Mouse (Mus musculus): ENCODE measurements at regions not wholly inside any gene's neighbourhood (a gene's known extent, or its start where the extent isn't known, plus 50 kb on each side); places are given as distances from the start of the nearest gene placed in this dataset.

GRCm38 (mm10) chr1:185662336-185662735, 207.7 kb downstream of the Slc30a10 start:
- Histone ChIP-seq H3K27me3 (ENCODE audit: control insufficient read depth, insufficient read depth, low read length) (no peaks in the 10 kb centered on the region), H3K4me3 (ENCODE audit: insufficient read depth, low read depth, low read length) (no peak overlapping the region), H3K36me3 (ENCODE audit: control insufficient read depth, insufficient read depth, low read length) (no peaks in the 10 kb centered on the region), H3K79me2 (ENCODE audit: control insufficient read depth, insufficient read depth, low read length) (no peaks in the 10 kb centered on the region), H3K4me1 (ENCODE audit: control insufficient read depth, insufficient read depth, low read length) (no peaks in the 10 kb centered on the region), H3K27ac (replicated peaks; ENCODE audit: insufficient read depth, low read depth, low read length) (no peak overlapping the region), H3K9ac (ENCODE audit: low read depth, low read length) (no peak overlapping the region)
- peak; percentile 5 for DNase-seq (ENCODE audit: extremely low read depth, low read depth, low spot score)
- TF ChIP-seq POLR2A (IDR thresholded peaks at IDR 0.05; ENCODE audit: extremely low read depth, insufficient read depth, low read length) (no peak), CTCF (IDR thresholded peaks at IDR 0.05; ENCODE audit: low read depth, low read length) (no peak)
- WGBS = 71% methylated on average over 3 of the region's 3 CpGs

DNA sequence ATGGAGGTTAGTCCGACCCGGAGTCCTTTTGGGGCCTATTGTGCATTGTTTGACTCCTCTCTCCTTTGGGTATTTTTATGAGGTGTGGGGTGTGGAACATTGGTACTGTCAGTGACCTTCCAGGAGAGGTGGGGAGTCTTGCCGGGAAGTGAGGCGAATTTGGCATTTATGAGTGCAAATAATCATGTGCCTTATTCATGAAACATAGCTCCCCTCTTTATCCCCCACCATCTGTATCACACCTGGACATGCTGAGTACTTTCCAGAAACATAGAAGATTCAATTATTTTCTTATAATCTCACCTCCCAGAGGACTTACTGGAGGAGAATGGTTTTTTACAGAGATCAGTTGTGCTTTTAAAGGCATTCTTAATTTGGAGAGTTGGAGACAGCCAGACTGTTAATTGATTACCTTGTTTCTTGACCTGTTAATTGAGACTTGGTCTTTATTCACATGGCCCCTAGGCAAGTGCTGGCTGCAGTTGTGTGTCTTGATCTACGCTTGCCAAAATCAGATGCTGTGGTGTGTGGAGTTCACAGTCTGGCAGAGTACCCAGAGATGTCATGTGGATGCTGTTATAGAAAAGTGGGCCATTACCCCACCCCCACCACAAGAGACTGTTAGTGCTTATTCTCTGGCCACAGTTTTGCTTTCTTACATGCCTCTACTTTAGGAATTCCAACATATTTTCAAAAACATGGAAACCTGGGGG, 215.5 kb downstream of the Slc30a10 start:
- no peak for DNase-seq (ENCODE audit: extremely low read depth, low read depth, low spot score)
- 89% methylated on average over 5 of the region's 5 CpGs for WGBS
- no peaks in the 10 kb centered on the region for H3K27me3 ChIP-seq (ENCODE audit: control insufficient read depth, insufficient read depth, low read length)
- TF ChIP-seq POLR2A (IDR thresholded peaks at IDR 0.05; ENCODE audit: extremely low read depth, insufficient read depth, low read length) = no peak
- no peak for TF ChIP-seq CTCF (IDR thresholded peaks at IDR 0.05; ENCODE audit: low read depth, low read length)
- no peaks in the 10 kb centered on the region for H3K4me1 ChIP-seq (ENCODE audit: control insufficient read depth, insufficient read depth, low read length)
- no peak overlapping the region for H3K9ac ChIP-seq (ENCODE audit: low read depth, low read length)
- no peak overlapping the region for H3K27ac ChIP-seq (replicated peaks; ENCODE audit: insufficient read depth, low read depth, low read length)
- H3K4me3 ChIP-seq (ENCODE audit: insufficient read depth, low read depth, low read length) = no peak overlapping the region
- H3K79me2 ChIP-seq (ENCODE audit: control insufficient read depth, insufficient read depth, low read length) = no peaks in the 10 kb centered on the region
- H3K36me3 ChIP-seq (ENCODE audit: control insufficient read depth, insufficient read depth, low read length) = no peaks in the 10 kb centered on the region

DNA sequence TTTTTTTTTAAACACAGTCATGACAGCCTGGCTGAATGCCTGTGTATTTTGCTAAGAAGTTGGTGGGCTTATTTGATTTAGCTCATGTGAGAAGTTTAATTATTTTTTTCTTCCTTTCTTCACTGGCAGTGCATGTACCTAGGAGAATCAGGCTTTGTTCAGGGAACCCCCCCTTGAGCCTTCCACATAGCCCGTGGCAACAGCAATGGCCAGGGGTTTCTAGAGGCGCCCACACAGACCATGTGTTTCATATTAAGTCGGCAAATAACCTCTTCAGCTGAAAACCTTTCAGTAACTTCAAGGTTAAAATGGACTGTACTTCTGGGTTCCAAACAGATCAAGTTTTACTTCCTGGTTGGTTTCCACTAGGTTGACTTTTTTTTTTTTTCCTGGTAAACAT, 218.3 kb downstream of the Slc30a10 start:
- WGBS = 83% methylated on average over 3 of the region's 3 CpGs
- no peaks in the 10 kb centered on the region for H3K27me3 ChIP-seq (ENCODE audit: control insufficient read depth, insufficient read depth, low read length)
- H3K27ac ChIP-seq (replicated peaks; ENCODE audit: insufficient read depth, low read depth, low read length) = no peak overlapping the region
- no peak for TF ChIP-seq POLR2A (IDR thresholded peaks at IDR 0.05; ENCODE audit: extremely low read depth, insufficient read depth, low read length)
- no peak for TF ChIP-seq CTCF (IDR thresholded peaks at IDR 0.05; ENCODE audit: low read depth, low read length)
- H3K4me3 ChIP-seq (ENCODE audit: insufficient read depth, low read depth, low read length) = no peak overlapping the region
- H3K79me2 ChIP-seq (ENCODE audit: control insufficient read depth, insufficient read depth, low read length) = no peaks in the 10 kb centered on the region
- no peaks in the 10 kb centered on the region for H3K36me3 ChIP-seq (ENCODE audit: control insufficient read depth, insufficient read depth, low read length)
- H3K9ac ChIP-seq (ENCODE audit: low read depth, low read length) = no peak overlapping the region
- no peaks in the 10 kb centered on the region for H3K4me1 ChIP-seq (ENCODE audit: control insufficient read depth, insufficient read depth, low read length)
- no peak for DNase-seq (ENCODE audit: extremely low read depth, low read depth, low spot score)

GRCm38 (mm10) chr1:185675674-185676420, 221.2 kb downstream of the Slc30a10 start:
- H3K79me2 ChIP-seq (ENCODE audit: control insufficient read depth, insufficient read depth, low read length) = no peaks in the 10 kb centered on the region
- TF ChIP-seq CTCF (IDR thresholded peaks at IDR 0.05; ENCODE audit: low read depth, low read length) = no peak
- TF ChIP-seq POLR2A (IDR thresholded peaks at IDR 0.05; ENCODE audit: extremely low read depth, insufficient read depth, low read length) = no peak
- no peak overlapping the region for H3K27ac ChIP-seq (replicated peaks; ENCODE audit: insufficient read depth, low read depth, low read length)
- WGBS = 68% methylated on average over 11 of the region's 11 CpGs
- DNase-seq (ENCODE audit: extremely low read depth, low read depth, low spot score) = no peak
- H3K9ac ChIP-seq (ENCODE audit: low read depth, low read length) = no peak overlapping the region
- H3K36me3 ChIP-seq (ENCODE audit: control insufficient read depth, insufficient read depth, low read length) = no peaks in the 10 kb centered on the region
- H3K27me3 ChIP-seq (ENCODE audit: control insufficient read depth, insufficient read depth, low read length) = no peaks in the 10 kb centered on the region
- no peak overlapping the region for H3K4me3 ChIP-seq (ENCODE audit: insufficient read depth, low read depth, low read length)
- no peaks in the 10 kb centered on the region for H3K4me1 ChIP-seq (ENCODE audit: control insufficient read depth, insufficient read depth, low read length)

DNA sequence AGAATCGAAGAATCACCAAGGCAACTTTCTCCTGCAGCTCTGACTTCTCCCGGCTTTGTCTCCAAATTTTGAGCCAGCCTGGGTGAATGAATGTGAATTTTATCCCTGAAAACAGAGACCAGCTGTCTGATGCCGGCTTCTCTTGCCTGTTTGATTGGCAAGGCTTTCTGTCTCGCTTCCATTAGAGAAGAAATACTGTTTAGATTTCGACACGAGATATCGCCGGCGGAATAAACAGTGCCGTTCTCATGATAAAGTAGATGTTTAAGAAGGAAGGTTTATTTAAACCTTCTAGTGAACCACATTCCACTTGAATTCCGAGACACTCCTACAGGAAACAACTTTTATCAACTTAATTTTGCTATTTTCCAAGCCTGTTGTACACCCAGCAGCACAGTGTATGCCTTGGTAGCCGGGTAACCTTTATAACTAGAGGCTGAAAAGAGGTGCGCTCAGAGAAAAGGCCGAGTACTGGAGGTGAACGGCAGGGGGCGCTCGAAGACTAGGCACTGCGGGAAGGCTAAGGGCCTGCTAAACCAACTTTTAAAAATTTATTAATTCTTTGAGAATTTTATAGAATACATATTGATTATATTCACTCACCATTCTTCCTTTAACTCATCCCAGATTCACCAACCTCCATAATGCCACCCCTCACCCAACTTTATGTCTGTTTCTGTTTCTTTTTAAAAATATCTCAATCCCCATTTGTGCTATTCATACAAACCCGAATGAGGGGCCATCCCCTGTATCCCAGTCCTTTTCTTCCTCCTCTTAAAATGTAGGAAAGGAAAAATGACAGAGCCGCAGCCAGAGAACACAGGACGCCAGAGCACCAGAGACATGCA, 227.2 kb downstream of the Slc30a10 start:
- H3K36me3 ChIP-seq (ENCODE audit: control insufficient read depth, insufficient read depth, low read length) = no peaks in the 10 kb centered on the region
- peak; percentile 21 for DNase-seq (ENCODE audit: extremely low read depth, low read depth, low spot score)
- no peaks in the 10 kb centered on the region for H3K4me1 ChIP-seq (ENCODE audit: control insufficient read depth, insufficient read depth, low read length)
- TF ChIP-seq POLR2A (IDR thresholded peaks at IDR 0.05; ENCODE audit: extremely low read depth, insufficient read depth, low read length) (no peak), CTCF (IDR thresholded peaks at IDR 0.05; ENCODE audit: low read depth, low read length) (peak; percentile 92)
- H3K9ac ChIP-seq (ENCODE audit: low read depth, low read length) = no peak overlapping the region
- 36% methylated on average over 21 of the region's 21 CpGs for WGBS
- H3K27me3 ChIP-seq (ENCODE audit: control insufficient read depth, insufficient read depth, low read length) = no peaks in the 10 kb centered on the region
- H3K79me2 ChIP-seq (ENCODE audit: control insufficient read depth, insufficient read depth, low read length) = no peaks in the 10 kb centered on the region
- H3K4me3 ChIP-seq (ENCODE audit: insufficient read depth, low read depth, low read length) = no peak overlapping the region
- no peak overlapping the region for H3K27ac ChIP-seq (replicated peaks; ENCODE audit: insufficient read depth, low read depth, low read length)

Measured in liver, adult 2 months (tissue).